Mouse (Mus musculus) MEL (cell line): Measurements from ENCODE around the gene Cyp3a57. TPM values are rescaled to one million over a fixed set of nuclear protein-coding genes. Genes with fewer than 3 reads are reported as not detected.
A peak's percentile ranks its signal among the peaks of the same experiment; 100 is the strongest.
"Not testable (repeated sequence)": the region's sequence is repeated elsewhere in the genome, so short reads cannot be mapped to it uniquely, and the experiment has no call there.

ENCODE experiments used
- DNase-seq: peaks from one replicate; pipeline ENCODE4 v3.0.0; 2011; ENCODE audit warnings: low read depth, low spot score
- H3K27ac ChIP-seq: 2 replicates; pipeline ENCODE4 v1.5.1; 2012; ENCODE audit warnings: low read depth, mild to moderate bottlenecking, control low read depth, low read length, moderate library complexity; ENCODE audit not compliant: control insufficient read depth
- H3K27me3 ChIP-seq, 2 experiments: fragments of 150-350 bp in 1 of 2; sonication (generic) in 1 of 2; 2 replicates each; pipeline ENCODE4 v1.6.1; 2012; ENCODE audit warnings: low read length in 2 of 2, mild to moderate bottlenecking in 2 of 2, improper control_type of control experiment in 1 of 2, moderate library complexity in 1 of 2; ENCODE audit not compliant: insufficient read depth in 2 of 2, control insufficient read depth in 1 of 2
- H3K36me3 ChIP-seq, 2 experiments: 2 replicates each; pipeline ENCODE4 v1.6.1; 2012 to 2014; ENCODE audit warnings: low read length in 2 of 2, improper control_type of control experiment in 1 of 2, inconsistent platforms in 1 of 2, mild to moderate bottlenecking in 1 of 2; ENCODE audit not compliant: insufficient read depth in 2 of 2, control insufficient read depth in 1 of 2
- H3K4me1 ChIP-seq, 2 experiments: fragments of 150-350 bp in 1 of 2; sonication (generic) in 1 of 2; 2 replicates each; pipeline ENCODE4 v1.6.1; 2012; ENCODE audit warnings: low read length in 2 of 2, improper control_type of control experiment in 1 of 2, mild to moderate bottlenecking in 1 of 2; ENCODE audit not compliant: insufficient read depth in 2 of 2, control insufficient read depth in 1 of 2
- H3K4me3 ChIP-seq, 2 experiments: fragments of 150-350 bp in 1 of 2; sonication (generic) in 1 of 2; 2 replicates each; pipeline ENCODE4 v1.5.1; 2012; ENCODE audit warnings: low read depth in 2 of 2, low read length in 2 of 2, mild to moderate bottlenecking in 2 of 2, moderate library complexity in 2 of 2, control low read depth in 1 of 2, improper control_type of control experiment in 1 of 2; ENCODE audit not compliant: control insufficient read depth in 1 of 2, insufficient read depth in 1 of 2
- H3K79me2 ChIP-seq: 2 replicates; pipeline ENCODE4 v1.6.1; 2012; ENCODE audit warnings: mild to moderate bottlenecking, low read length, moderate library complexity; ENCODE audit not compliant: control insufficient read depth, poor library complexity, insufficient read depth
- H3K9ac ChIP-seq: 2 replicates; pipeline ENCODE4 v1.6.1; 2012; ENCODE audit warnings: low read depth, mild to moderate bottlenecking, control low read depth, low read length, moderate library complexity; ENCODE audit not compliant: control insufficient read depth, poor library complexity, severe bottlenecking
- H3K9me3 ChIP-seq: fragments of 150-350 bp; sonication (generic); replicated peaks from 2 replicates; pipeline ENCODE4 v1.6.1; 2012; ENCODE audit warnings: mild to moderate bottlenecking, low read length, improper control_type of control experiment, moderate library complexity; ENCODE audit not compliant: insufficient read depth
- CHD2 ChIP-seq: IDR thresholded peaks from 2 replicates; pipeline ENCODE4 v1.6.1; 2011; ENCODE audit warnings: low read length, improper control_type of control experiment
- E2F4 ChIP-seq: IDR thresholded peaks from 2 replicates; pipeline ENCODE4 v1.6.1; 2011; ENCODE audit warnings: low read depth, low read length, improper control_type of control experiment, borderline replicate concordance
- EP300 ChIP-seq, 2 experiments: IDR thresholded peaks; 2 replicates each; pipeline ENCODE4 v1.6.1; 2011; ENCODE audit warnings: improper control_type of control experiment in 2 of 2, low read length in 2 of 2, low read depth in 1 of 2, mild to moderate bottlenecking in 1 of 2
- ETS1 ChIP-seq: IDR thresholded peaks from 2 replicates; pipeline ENCODE4 v1.6.1; 2012; ENCODE audit warnings: low read depth, mild to moderate bottlenecking, inconsistent platforms, low read length, improper control_type of control experiment, moderate library complexity
- GATA1 ChIP-seq: IDR thresholded peaks from 2 replicates; pipeline ENCODE4 v1.6.1; 2011; ENCODE audit warnings: low read depth, low read length, improper control_type of control experiment
- HCFC1 ChIP-seq: IDR thresholded peaks from 2 replicates; pipeline ENCODE4 v1.6.1; 2012; ENCODE audit warnings: low read depth, mild to moderate bottlenecking, inconsistent platforms, low read length, improper control_type of control experiment, moderate library complexity
- JUND ChIP-seq: IDR thresholded peaks from 2 replicates; pipeline ENCODE4 v1.6.1; 2011; ENCODE audit warnings: low read depth, mild to moderate bottlenecking, improper control_type of control experiment, low read length
- KAT2A ChIP-seq: conservative IDR thresholded peaks from 2 replicates; pipeline ENCODE4 v1.6.1; 2012; ENCODE audit warnings: low read depth, low read length, improper control_type of control experiment, inconsistent platforms
- MXI1 ChIP-seq: IDR thresholded peaks from 2 replicates; pipeline ENCODE4 v1.6.1; 2011; ENCODE audit warnings: mild to moderate bottlenecking, low read depth, low read length, improper control_type of control experiment
- MYB ChIP-seq: IDR thresholded peaks from 2 replicates; pipeline ENCODE4 v1.6.1; 2011; ENCODE audit warnings: mild to moderate bottlenecking, low read depth, low read length, improper control_type of control experiment
- MYC ChIP-seq: IDR thresholded peaks from 2 replicates; pipeline ENCODE4 v1.6.1; 2011; ENCODE audit warnings: low read depth, mild to moderate bottlenecking, low read length, improper control_type of control experiment, moderate library complexity
- NELFE ChIP-seq: IDR thresholded peaks from 2 replicates; pipeline ENCODE4 v1.6.1; 2011; ENCODE audit warnings: low read depth, low read length, improper control_type of control experiment
- NRF1 ChIP-seq: IDR thresholded peaks from 2 replicates; pipeline ENCODE4 v1.6.1; 2014; ENCODE audit warnings: low read depth, mild to moderate bottlenecking, inconsistent platforms, low read length, improper control_type of control experiment, moderate library complexity; ENCODE audit not compliant: poor library complexity, insufficient read depth, severe bottlenecking
- POLR2A ChIP-seq, 2 experiments: IDR thresholded peaks; 2 replicates each; pipeline ENCODE4 v1.6.1; 2011 to 2012; ENCODE audit warnings: low read length in 2 of 2, mild to moderate bottlenecking in 2 of 2, control low read depth in 1 of 2, improper control_type of control experiment in 1 of 2, low read depth in 1 of 2, moderate library complexity in 1 of 2; ENCODE audit not compliant: control insufficient read depth in 1 of 2, insufficient read depth in 1 of 2, poor library complexity in 1 of 2
- SIN3A ChIP-seq: IDR thresholded peaks from 2 replicates; pipeline ENCODE4 v1.6.1; 2012; ENCODE audit warnings: low read length, improper control_type of control experiment, inconsistent platforms
- TAL1 ChIP-seq: IDR thresholded peaks from 2 replicates; pipeline ENCODE4 v1.6.1; 2012; ENCODE audit warnings: mild to moderate bottlenecking, inconsistent platforms, low read length, moderate library complexity, mixed read lengths
- TBP ChIP-seq: IDR thresholded peaks from 2 replicates; pipeline ENCODE4 v1.8.0; 2011; ENCODE audit warnings: low read depth, low read length, improper control_type of control experiment
- TCF12 ChIP-seq: IDR thresholded peaks from 2 replicates; pipeline ENCODE4 v1.6.1; 2014; ENCODE audit warnings: low read depth, mild to moderate bottlenecking, inconsistent platforms, low read length, improper control_type of control experiment, moderate library complexity
- UBTF ChIP-seq: IDR thresholded peaks from 2 replicates; pipeline ENCODE4 v1.6.1; 2012; ENCODE audit warnings: low read depth, mild to moderate bottlenecking, inconsistent platforms, low read length, improper control_type of control experiment, moderate library complexity, borderline replicate concordance; ENCODE audit not compliant: insufficient read depth
- ZKSCAN1 ChIP-seq: IDR thresholded peaks from 2 replicates; pipeline ENCODE4 v1.6.1; 2012; ENCODE audit warnings: low read depth, mild to moderate bottlenecking, inconsistent platforms, low read length, improper control_type of control experiment, moderate library complexity
- polyA plus RNA-seq, 2 experiments: library from polyadenylated mRNA; stranded (reverse) in 1 of 2; unstranded in 1 of 2; fragments of >175 nt in 1 of 2; fragments of >200 nt in 1 of 2; gene quantifications; 2 replicates each; pipeline versions ENCODE4 v1.2.1 to v1.2.4; 2012; ENCODE audit warnings: low replicate concordance in 2 of 2, low read depth in 1 of 2; ENCODE audit not compliant: insufficient read length in 2 of 2, insufficient read depth in 1 of 2, missing spikeins in 1 of 2
- total RNA-seq: library from RNA; depleted of rRNA; stranded (reverse); fragments of 300-350 nt; gene quantifications from 2 replicates; pipeline ENCODE4 v1.2.3, GENCODE M21; 2012

Gene Cyp3a57
- total and polyA plus RNA-seq, 3 experiments: not detected

DNA sequence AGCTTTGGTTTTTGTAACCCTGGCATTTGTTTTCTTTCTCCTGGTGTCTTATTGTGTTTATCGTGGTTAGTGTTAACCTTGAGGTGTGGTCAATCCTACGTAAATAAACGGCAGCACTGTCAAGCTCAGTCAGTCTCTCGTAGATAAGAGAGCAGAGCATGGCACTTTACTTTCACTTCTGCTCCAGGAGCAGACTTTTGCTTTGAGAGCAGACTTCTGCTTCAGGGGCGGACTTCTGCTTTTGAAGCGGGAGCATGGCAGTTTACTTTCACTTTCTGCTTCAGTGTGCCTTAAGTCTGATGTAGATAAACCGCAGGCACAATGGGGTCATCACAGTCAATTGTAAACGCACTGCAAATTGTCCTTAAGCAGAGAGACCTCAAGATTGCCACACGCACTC lies 70.3 kb downstream of the Cyp3a57 start:
- peak; percentile 80 for DNase-seq
- H3K79me2 ChIP-seq, H3K27me3 ChIP-seq, H3K4me1 ChIP-seq, H3K9me3 ChIP-seq: not testable (repeated sequence)
- TF ChIP-seq SIN3A (peak; percentile 74), MXI1 (peak; percentile 89; the same call in 1 of the 2 replicates), ETS1 (peak; percentile 92), GATA1 (peak; percentile 27; the same call in 1 of the 2 replicates), HCFC1 (0 out of 2 replicates have a peak, but pooled peaks have one; percentile 22)
- TF ChIP-seq, all 39 proteins: peak for 5; not testable (repeated sequence) for 34
- H3K4me3 ChIP-seq: peak overlapping the region; percentile 81 to 82
- not testable (repeated sequence) for H3K36me3 ChIP-seq
- peak overlapping the region; percentile 68 for H3K9ac ChIP-seq
- H3K27ac ChIP-seq: peak overlapping the region; percentile 79

DNA sequence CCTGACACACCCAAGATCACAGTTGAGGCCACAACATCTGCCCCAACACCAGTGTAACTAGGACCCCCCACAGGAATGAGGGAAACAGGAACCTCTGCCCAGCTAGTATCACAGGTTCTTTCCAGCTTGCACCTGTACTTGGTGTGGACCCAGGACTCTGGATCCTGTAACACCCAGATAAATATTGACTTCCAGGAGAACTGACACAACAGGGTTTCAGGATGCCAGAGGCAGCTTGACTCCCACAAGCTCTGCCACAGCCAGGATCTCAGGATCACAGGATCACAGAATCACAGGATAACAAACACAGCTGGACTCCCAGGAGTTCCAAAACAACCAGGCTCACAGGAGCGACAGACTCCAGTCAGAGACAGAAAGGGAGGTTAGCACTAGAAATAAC lies 77.2 kb downstream of the Cyp3a57 start:
- no peak overlapping the region for H3K9ac ChIP-seq
- H3K27me3 ChIP-seq: no peaks in the 10 kb centered on the region
- TF ChIP-seq ETS1 (no peak), NELFE (no peak), TBP (no peak), UBTF (no peak), ZKSCAN1 (no peak), NRF1 (no peak), E2F4 (no peak), HCFC1 (no peak), TCF12 (no peak), EP300 (IDR thresholded peaks at IDR 0.05; ENCODE audit: low read depth in 1 of 2, low read length in 2 of 2) (no peak), TAL1 (no peak), MXI1 (no peak)
- H3K4me3 ChIP-seq: no peak overlapping the region
- H3K9me3 ChIP-seq: no peaks in the 10 kb centered on the region
- H3K36me3 ChIP-seq: no peaks in the 10 kb centered on the region
- H3K79me2 ChIP-seq: no peaks in the 10 kb centered on the region
- H3K27ac ChIP-seq: no peak overlapping the region
- DNase-seq: no peak
- H3K4me1 ChIP-seq: no peaks in the 10 kb centered on the region

DNA sequence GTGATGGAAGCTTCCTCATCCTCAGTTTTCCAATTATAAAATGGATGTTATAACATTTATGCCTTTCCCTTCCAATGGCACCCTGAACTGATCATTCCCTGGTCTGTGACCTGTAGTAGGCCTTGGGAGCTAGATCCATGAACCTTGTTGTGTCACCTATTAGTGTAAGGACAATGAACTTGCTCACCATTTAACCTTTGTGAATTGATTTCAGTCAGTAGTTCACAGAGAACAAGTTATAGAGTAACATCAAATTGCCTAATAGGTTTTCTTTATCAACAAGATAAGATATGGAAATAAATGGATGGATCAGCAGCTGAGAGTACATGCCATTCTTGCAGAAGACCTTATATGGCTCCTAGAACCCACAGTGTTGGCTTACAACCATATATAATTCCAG lies 85.9 kb downstream of the Cyp3a57 start:
- Histone ChIP-seq H3K9me3 (no peaks in the 10 kb centered on the region), H3K9ac (no peak overlapping the region), H3K79me2 (no peaks in the 10 kb centered on the region), H3K4me1 (no peaks in the 10 kb centered on the region), H3K36me3 (no peaks in the 10 kb centered on the region), H3K27me3 (no peaks in the 10 kb centered on the region), H3K27ac (no peak overlapping the region), H3K4me3 (no peak overlapping the region)
- DNase-seq: no peak
- TF ChIP-seq JUND (no peak), MYC (no peak), CHD2 (no peak), ZKSCAN1 (no peak), KAT2A (no peak), MYB (no peak), POLR2A (IDR thresholded peaks at IDR 0.05; ENCODE audit: control insufficient read depth in 1 of 2, insufficient read depth in 1 of 2, low read depth in 1 of 2, low read length in 2 of 2, poor library complexity in 1 of 2) (no peak), TAL1 (no peak)
